Mouse (Mus musculus): ENCODE results near the gene Zfp148. TPM values are rescaled to one million over a fixed set of nuclear protein-coding genes. Genes with fewer than 3 reads are reported as not detected.
"Not testable (repeated sequence)": the region's sequence is repeated elsewhere in the genome, so short reads cannot be mapped to it uniquely, and the experiment has no call there.

Gene Zfp148
- 48.2 and 49.9 TPM in 2 replicates for polyA plus RNA-seq (2015; fragmentation: Nextera tagmentation; extraction: Ambion mirVana)

DNA sequence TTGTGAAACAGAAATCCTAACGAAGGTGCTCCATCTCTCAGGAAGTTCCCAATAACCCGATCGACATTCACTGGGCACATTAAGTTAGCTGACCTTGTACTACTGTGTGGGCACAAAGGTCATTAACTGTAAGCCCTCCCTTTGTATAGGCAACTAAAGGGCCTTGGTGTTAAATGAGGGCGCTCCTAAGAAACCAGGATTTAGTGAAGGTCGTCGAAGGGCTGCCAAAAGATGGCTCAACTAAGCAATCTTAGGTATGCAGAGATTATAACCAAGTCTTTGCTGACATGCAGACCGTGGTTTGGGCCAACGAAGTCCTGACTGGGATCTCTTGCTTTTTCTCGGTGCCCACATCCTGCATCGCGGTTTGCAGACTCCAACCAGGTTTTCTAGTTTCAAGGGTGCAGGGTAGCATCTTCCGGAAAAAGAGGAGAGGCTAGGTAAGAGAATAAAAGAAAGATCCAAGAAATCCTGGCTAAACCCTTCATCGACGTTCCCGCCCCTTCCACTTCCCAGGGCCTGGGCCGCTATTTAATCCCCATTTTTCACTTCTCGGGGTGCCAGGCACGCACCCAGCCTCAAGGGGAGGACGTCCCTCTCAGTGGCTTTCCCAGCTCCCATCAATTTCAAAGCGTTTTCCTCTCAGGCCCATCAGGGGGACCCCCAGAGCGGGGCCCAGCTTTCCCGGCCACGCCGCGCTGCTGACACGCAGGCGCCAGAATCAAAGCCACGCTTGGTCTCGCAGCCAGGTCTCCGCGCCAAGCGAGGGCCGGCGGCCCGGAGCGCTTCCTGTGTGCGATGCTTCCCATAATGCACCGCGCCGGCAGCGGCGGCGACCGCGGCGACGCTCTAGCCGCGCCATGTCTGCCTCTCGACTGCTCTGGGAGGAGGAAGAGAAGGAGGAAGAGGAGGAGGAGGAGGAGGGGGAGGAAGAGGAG is at the start of gene Zfp148:
Zfp148 (plus strand) TSS at position 893 of the 938 bp plus-strand sequence.
- H3K4me3 ChIP-seq (replicated peaks; ENCODE audit: low read length) = peak within 1 kb of the TSS; percentile 93
- H3K9me3 ChIP-seq (replicated peaks; ENCODE audit: control insufficient read depth, low read length); H3K36me3 ChIP-seq (ENCODE audit: control insufficient read depth, insufficient read depth, low read length); H3K27me3 ChIP-seq (ENCODE audit: control insufficient read depth, insufficient read depth, low read length): not testable (repeated sequence)
- H3K4me1 ChIP-seq (ENCODE audit: control insufficient read depth, insufficient read depth, low read length) = peaks cover 15% of the 10 kb centered on the region
- H3K27ac ChIP-seq (ENCODE audit: low read length) = peak within 1 kb of the TSS; percentile 98
- WGBS = 3% methylated on average over 49 of the region's 50 CpGs
- peak; percentile 92 for ATAC-seq (ENCODE audit: insufficient read depth, low FRiP score)
- H3K4me2 ChIP-seq (ENCODE audit: low read depth, low read length) = peak within 1 kb of the TSS; percentile 75
- peak within 1 kb of the TSS; percentile 99 for H3K9ac ChIP-seq (ENCODE audit: low read length)

GRCm38 (mm10) chr16:33333015-33333414 is 47.6 kb upstream of the Zfp148 start:
- H3K4me2 ChIP-seq (ENCODE audit: low read depth, low read length) = no peak overlapping the region
- no peak overlapping the region for H3K27ac ChIP-seq (ENCODE audit: low read length)
- H3K4me3 ChIP-seq (replicated peaks; ENCODE audit: low read length) = no peak overlapping the region
- no peaks in the 10 kb centered on the region for H3K27me3 ChIP-seq (ENCODE audit: control insufficient read depth, insufficient read depth, low read length)
- H3K9me3 ChIP-seq (replicated peaks; ENCODE audit: control insufficient read depth, low read length) = no peaks in the 10 kb centered on the region
- no peak overlapping the region for H3K9ac ChIP-seq (ENCODE audit: low read length)
- H3K4me1 ChIP-seq (ENCODE audit: control insufficient read depth, insufficient read depth, low read length) = peaks cover 6% of the 10 kb centered on the region; the same call in 1 of the 2 replicates
- no peaks in the 10 kb centered on the region for H3K36me3 ChIP-seq (ENCODE audit: control insufficient read depth, insufficient read depth, low read length)
- no peak for ATAC-seq (ENCODE audit: insufficient read depth, low FRiP score)
- WGBS = 67% methylated on average over 14 of the region's 14 CpGs

- WGBS = 10% methylated on average over 8 of the region's 8 CpGs
- Histone ChIP-seq H3K9ac (ENCODE audit: low read length) (peak overlapping the region; percentile 52; the same call in 1 of the 2 replicates), H3K4me2 (ENCODE audit: low read depth, low read length) (peak overlapping the region; percentile 42), H3K4me3 (replicated peaks; ENCODE audit: low read length) (peak overlapping the region; percentile 10), H3K4me1 (ENCODE audit: control insufficient read depth, insufficient read depth, low read length) (peaks cover 12% of the 10 kb centered on the region; the same call in 1 of the 2 replicates), H3K9me3 (replicated peaks; ENCODE audit: control insufficient read depth, low read length) (no peaks in the 10 kb centered on the region), H3K36me3 (ENCODE audit: control insufficient read depth, insufficient read depth, low read length) (no peaks in the 10 kb centered on the region), H3K27ac (ENCODE audit: low read length) (no peak overlapping the region), H3K27me3 (ENCODE audit: control insufficient read depth, insufficient read depth, low read length) (no peaks in the 10 kb centered on the region)
- ATAC-seq (ENCODE audit: insufficient read depth, low FRiP score) = peak; percentile 79
Measured at GRCm38 (mm10) chr16:33337177-33337576, 43.5 kb upstream of the Zfp148 start.

- Histone ChIP-seq H3K9ac (ENCODE audit: low read length) (peak overlapping the region; percentile 52; the same call in 1 of the 2 replicates), H3K9me3 (replicated peaks; ENCODE audit: control insufficient read depth, low read length) (no peaks in the 10 kb centered on the region), H3K27ac (ENCODE audit: low read length) (no peak overlapping the region), H3K27me3 (ENCODE audit: control insufficient read depth, insufficient read depth, low read length) (no peaks in the 10 kb centered on the region), H3K4me2 (ENCODE audit: low read depth, low read length) (peak overlapping the region; percentile 42), H3K4me3 (replicated peaks; ENCODE audit: low read length) (peak overlapping the region; percentile 10), H3K4me1 (ENCODE audit: control insufficient read depth, insufficient read depth, low read length) (peaks cover 12% of the 10 kb centered on the region; the same call in 1 of the 2 replicates), H3K36me3 (ENCODE audit: control insufficient read depth, insufficient read depth, low read length) (no peaks in the 10 kb centered on the region)
- no peak for ATAC-seq (ENCODE audit: insufficient read depth, low FRiP score)
- WGBS = 66% methylated on average over 10 of the region's 10 CpGs
Measured at GRCm38 (mm10) chr16:33337681-33338080, 43.0 kb upstream of the Zfp148 start.

GRCm38 (mm10) chr16:33338492-33338891 is 42.1 kb upstream of the Zfp148 start:
- H3K4me1 ChIP-seq (ENCODE audit: control insufficient read depth, insufficient read depth, low read length) = peaks cover 12% of the 10 kb centered on the region; the same call in 1 of the 2 replicates
- WGBS = 34% methylated on average over 4 of the region's 4 CpGs
- H3K27ac ChIP-seq (ENCODE audit: low read length) = no peak overlapping the region
- H3K4me2 ChIP-seq (ENCODE audit: low read depth, low read length) = no peak overlapping the region
- no peak for ATAC-seq (ENCODE audit: insufficient read depth, low FRiP score)
- no peak overlapping the region for H3K9ac ChIP-seq (ENCODE audit: low read length)
- H3K36me3 ChIP-seq (ENCODE audit: control insufficient read depth, insufficient read depth, low read length) = no peaks in the 10 kb centered on the region
- no peak overlapping the region for H3K4me3 ChIP-seq (replicated peaks; ENCODE audit: low read length)
- H3K9me3 ChIP-seq (replicated peaks; ENCODE audit: control insufficient read depth, low read length) = no peaks in the 10 kb centered on the region
- H3K27me3 ChIP-seq (ENCODE audit: control insufficient read depth, insufficient read depth, low read length) = no peaks in the 10 kb centered on the region

DNA sequence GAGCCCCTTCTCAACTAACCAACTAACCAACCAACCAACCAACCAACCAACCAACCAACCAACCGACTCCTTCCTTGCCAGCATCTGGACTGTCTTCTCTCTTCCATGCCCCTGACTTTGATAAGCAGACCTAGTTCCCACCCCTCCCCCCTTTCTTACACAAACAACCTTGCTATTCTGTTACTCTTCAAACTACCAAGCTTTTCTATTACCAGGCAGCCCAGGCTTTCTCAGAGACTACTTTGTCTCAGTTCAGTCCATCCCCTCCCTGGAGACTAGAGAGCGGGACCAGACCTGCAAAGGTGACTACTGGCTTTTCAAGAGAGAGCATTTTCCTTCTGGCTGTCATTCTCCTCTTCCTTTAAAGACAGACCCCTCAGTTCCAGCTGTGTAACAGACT is 41.2 kb upstream of the Zfp148 start:
- Histone ChIP-seq H3K4me3 (replicated peaks; ENCODE audit: low read length) (no peak overlapping the region), H3K36me3 (ENCODE audit: control insufficient read depth, insufficient read depth, low read length) (no peaks in the 10 kb centered on the region)
- WGBS = 77% methylated on average over 2 of the region's 2 CpGs

GRCm38 (mm10) chr16:33342356-33342755 is 38.3 kb upstream of the Zfp148 start:
- H3K4me1 ChIP-seq (ENCODE audit: control insufficient read depth, insufficient read depth, low read length) = peaks cover 20% of the 10 kb centered on the region
- H3K27me3 ChIP-seq (ENCODE audit: control insufficient read depth, insufficient read depth, low read length) = no peaks in the 10 kb centered on the region
- no peaks in the 10 kb centered on the region for H3K36me3 ChIP-seq (ENCODE audit: control insufficient read depth, insufficient read depth, low read length)
- ATAC-seq (ENCODE audit: insufficient read depth, low FRiP score) = no peak
- H3K9ac ChIP-seq (ENCODE audit: low read length) = no peak overlapping the region
- no peaks in the 10 kb centered on the region for H3K9me3 ChIP-seq (replicated peaks; ENCODE audit: control insufficient read depth, low read length)
- no peak overlapping the region for H3K4me3 ChIP-seq (replicated peaks; ENCODE audit: low read length)
- 64% methylated on average over 1 of the region's 1 CpGs for whole genome bisulfite sequencing
- H3K4me2 ChIP-seq (ENCODE audit: low read depth, low read length) = no peak overlapping the region
- H3K27ac ChIP-seq (ENCODE audit: low read length) = no peak overlapping the region

More for the DNA sequence above, 41.2 kb upstream of the Zfp148 start:
- Histone ChIP-seq H3K4me2 (ENCODE audit: low read depth, low read length) (no peak overlapping the region), H3K27me3 (ENCODE audit: control insufficient read depth, insufficient read depth, low read length) (no peaks in the 10 kb centered on the region), H3K9me3 (replicated peaks; ENCODE audit: control insufficient read depth, low read length) (no peaks in the 10 kb centered on the region), H3K27ac (ENCODE audit: low read length) (no peak overlapping the region), H3K9ac (ENCODE audit: low read length) (no peak overlapping the region), H3K4me1 (ENCODE audit: control insufficient read depth, insufficient read depth, low read length) (peaks cover 14% of the 10 kb centered on the region; the same call in 1 of the 2 replicates)
- ATAC-seq (ENCODE audit: insufficient read depth, low FRiP score) = no peak

DNA sequence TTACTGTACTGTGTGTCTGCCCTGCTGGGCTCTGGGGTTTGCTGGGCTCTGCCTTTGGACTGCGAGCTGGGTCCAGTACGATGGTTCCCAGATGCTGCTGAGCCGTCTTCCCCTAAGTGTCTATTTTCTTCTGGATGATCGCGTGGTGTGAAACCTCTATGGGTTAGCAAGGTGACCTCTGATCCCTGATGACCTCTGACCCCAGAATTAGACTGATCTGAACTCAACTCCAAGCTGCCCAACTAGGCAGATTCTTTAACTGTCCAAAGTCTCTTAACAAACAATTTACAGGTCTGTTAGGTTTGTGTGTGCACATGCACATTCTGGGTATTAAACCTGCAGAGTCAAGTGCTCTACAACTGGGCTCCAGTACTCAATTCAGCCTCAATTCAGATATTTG is 37.5 kb upstream of the Zfp148 start:
- no peak overlapping the region for H3K4me2 ChIP-seq (ENCODE audit: low read depth, low read length)
- H3K4me1 ChIP-seq (ENCODE audit: control insufficient read depth, insufficient read depth, low read length) = peaks cover 14% of the 10 kb centered on the region
- no peak overlapping the region for H3K4me3 ChIP-seq (replicated peaks; ENCODE audit: low read length)
- H3K27me3 ChIP-seq (ENCODE audit: control insufficient read depth, insufficient read depth, low read length) = no peaks in the 10 kb centered on the region
- H3K9ac ChIP-seq (ENCODE audit: low read length) = no peak overlapping the region
- H3K27ac ChIP-seq (ENCODE audit: low read length) = no peak overlapping the region
- H3K36me3 ChIP-seq (ENCODE audit: control insufficient read depth, insufficient read depth, low read length) = no peaks in the 10 kb centered on the region
- no peaks in the 10 kb centered on the region for H3K9me3 ChIP-seq (replicated peaks; ENCODE audit: control insufficient read depth, low read length)
- no peak for ATAC-seq (ENCODE audit: insufficient read depth, low FRiP score)
- WGBS = 67% methylated on average over 5 of the region's 5 CpGs

DNA sequence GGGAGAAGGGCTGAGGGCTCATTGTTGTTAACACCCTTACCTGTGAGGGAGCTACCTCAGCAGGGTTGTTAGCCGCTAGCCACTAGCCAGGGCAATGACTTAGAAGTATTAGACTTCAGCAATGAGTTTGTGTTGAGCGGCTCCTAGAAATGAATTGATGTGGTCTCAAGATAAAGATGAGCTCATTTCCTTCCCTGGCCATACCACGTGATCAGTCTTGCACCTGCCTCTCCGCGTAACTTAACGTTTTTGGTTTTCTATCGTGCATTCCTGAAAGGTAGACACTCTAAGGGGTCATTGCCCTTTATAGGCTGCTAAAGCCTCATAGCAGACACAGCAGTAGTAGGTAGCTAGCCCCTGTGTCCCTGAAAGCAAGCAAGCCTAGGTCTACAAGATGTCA is 37.0 kb upstream of the Zfp148 start:
- 80% methylated on average over 7 of the region's 7 CpGs for WGBS
- H3K9me3 ChIP-seq (replicated peaks; ENCODE audit: control insufficient read depth, low read length) = no peaks in the 10 kb centered on the region
- H3K4me3 ChIP-seq (replicated peaks; ENCODE audit: low read length) = no peak overlapping the region
- H3K9ac ChIP-seq (ENCODE audit: low read length) = no peak overlapping the region
- H3K4me1 ChIP-seq (ENCODE audit: control insufficient read depth, insufficient read depth, low read length) = peaks cover 10% of the 10 kb centered on the region
- no peaks in the 10 kb centered on the region for H3K27me3 ChIP-seq (ENCODE audit: control insufficient read depth, insufficient read depth, low read length)
- ATAC-seq (ENCODE audit: insufficient read depth, low FRiP score) = no peak
- H3K27ac ChIP-seq (ENCODE audit: low read length) = no peak overlapping the region
- no peak overlapping the region for H3K4me2 ChIP-seq (ENCODE audit: low read depth, low read length)
- H3K36me3 ChIP-seq (ENCODE audit: control insufficient read depth, insufficient read depth, low read length) = no peaks in the 10 kb centered on the region
